Mouse (Mus musculus): ENCODE results near the gene Frat1.
A peak's percentile ranks its signal among the peaks of the same experiment; 100 is the strongest.
"Not testable (repeated sequence)": the region's sequence is repeated elsewhere in the genome, so short reads cannot be mapped to it uniquely, and the experiment has no call there.

The Frat1 gene

GRCm38 (mm10) chr19:41846366-41847090, 16.8 kb downstream of the Frat1 start:
- no peak for DNase-seq

- peak; percentile 45 for DNase-seq
These were observed 17.4 kb downstream of the Frat1 start for GRCm38 (mm10) chr19:41847091-41847581.

DNA sequence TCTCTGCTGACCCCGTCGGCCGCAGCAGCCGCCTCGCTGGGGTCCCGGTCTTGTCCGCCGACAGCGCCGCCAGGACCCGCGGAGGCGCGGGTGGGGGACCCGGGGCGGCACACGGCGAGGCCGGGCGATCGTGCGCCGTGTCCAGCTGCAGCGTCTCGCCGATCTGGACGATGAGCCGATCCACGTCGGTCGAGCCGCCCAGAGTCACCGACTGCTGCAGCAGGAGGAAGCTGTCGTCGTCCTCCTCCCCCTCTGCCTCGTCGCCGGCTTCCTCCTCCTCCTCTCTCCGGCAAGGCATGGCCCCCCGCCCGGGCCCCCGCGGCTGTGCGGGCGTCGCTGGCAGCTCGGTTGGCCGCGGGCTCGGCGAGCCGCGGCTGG, 17.8 kb downstream of the Frat1 start:
- peak; percentile 66 for DNase-seq

DNA sequence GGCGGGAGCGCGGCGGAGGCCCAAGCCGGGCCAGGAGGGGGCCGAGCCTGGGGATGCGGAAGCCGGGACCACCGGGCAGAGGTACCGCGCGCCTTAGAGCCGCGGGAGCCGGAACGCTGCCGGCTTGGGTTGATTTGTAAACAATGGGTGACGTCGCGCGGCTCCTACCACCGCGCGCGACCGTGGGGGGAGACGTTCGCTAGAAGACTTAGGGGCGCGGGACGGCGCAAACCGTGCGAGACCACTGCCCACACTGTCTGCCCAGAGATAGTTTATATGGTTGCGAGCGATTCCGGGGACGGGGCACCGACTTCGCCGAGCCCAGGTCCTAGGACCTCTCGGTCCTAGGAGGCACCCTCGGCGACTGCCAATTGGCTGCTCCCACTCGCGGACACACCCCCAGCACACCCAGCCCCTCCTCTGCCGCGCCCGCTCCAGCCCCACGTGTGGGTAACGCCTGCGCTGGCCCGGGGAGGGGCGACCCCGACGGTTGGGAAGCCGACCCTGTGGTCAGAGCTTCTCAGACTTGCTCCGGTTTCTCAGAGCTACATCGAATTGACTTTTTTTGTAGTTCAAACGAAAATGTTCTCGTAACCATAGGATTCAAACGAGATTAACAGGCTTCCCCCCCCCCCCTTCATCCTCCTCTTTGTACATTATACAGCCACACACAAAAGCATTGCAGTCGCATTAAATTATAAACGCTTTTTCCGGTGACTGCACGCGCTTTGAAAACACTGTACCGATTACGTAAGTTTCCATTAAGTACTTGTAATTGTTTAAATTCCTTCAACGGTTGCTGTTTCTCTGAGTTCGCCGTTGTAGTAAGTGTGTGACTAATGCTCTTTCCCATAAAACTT, 18.5 kb downstream of the Frat1 start, which contains the start of gene Frat2:
Frat2 (minus strand) TSS at position 141 of the 860 bp plus-strand sequence.
- DNase-seq: peak; percentile 89

DNA sequence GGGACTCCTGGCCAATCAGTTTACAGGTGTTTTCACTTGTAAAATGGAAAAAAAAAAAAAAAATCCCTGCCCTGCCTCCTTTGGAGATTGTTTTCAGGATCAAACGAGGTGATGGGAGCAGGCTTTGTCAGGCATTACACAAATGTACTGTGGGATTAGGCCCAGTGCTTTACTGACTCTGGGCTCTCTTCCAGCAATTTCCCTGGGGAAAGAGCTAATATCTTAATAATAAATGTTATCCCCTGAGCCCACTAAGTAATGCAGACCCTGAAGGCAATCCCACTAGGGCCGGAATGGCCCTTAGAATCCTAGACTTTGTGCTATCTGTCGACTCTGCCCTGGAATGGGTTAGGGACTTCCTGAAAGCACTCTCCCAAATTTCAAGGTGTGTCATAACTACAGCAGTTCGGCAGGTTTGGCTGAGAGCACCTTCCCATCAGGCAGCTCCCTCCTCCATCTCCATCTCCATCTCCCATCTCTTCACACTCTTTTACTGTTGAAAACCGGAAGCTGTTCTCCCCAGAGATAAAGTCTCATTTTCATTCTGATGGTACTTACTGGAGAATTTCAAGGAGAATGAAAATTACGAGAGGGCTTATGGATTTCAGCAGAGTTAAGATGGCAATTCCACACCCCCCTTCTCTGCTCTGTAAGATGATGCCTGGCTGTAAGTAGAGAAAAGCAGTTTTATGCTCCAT, 20.4 kb downstream of the Frat1 start:
- no peak for DNase-seq

DNA sequence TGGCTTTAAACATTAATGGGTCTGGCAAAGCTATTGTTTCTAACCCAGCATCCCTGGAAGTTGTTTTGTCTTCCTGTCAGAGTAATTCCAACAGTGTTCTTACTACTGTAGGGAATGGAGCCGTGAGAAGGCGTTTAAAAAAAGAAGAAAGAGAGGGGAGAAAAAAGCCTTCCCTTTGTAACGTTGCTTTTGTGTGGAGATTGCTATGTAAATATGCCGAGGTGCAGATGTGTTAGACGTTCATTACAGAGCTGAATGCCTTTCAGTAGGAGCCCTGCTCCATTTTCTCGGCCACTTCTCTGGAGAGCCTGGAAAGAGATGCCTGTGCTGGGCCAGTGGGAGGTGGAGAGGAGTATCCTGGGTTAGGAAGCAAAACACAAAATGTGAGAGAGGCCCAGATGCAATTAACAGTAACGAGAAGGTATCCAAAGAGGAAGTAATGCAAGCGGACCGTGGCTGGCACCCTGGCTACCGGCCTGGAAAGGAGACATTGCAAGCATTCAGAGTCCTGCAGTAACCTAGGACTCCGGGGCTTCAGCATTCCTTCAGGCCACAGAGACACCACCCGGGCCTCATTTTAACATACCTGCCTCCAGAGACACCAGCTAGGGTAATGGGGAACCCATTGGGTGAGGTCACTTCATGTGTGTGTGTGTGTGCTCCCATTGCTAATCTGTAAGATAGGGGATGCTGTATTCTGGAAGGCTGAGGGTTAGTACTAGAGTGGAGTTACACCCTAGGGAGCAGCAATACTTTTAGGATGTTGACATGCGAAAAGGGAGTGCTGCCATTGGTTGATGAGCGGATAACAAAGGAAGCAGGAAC, 21.2 kb downstream of the Frat1 start:
- no peak for DNase-seq

DNA sequence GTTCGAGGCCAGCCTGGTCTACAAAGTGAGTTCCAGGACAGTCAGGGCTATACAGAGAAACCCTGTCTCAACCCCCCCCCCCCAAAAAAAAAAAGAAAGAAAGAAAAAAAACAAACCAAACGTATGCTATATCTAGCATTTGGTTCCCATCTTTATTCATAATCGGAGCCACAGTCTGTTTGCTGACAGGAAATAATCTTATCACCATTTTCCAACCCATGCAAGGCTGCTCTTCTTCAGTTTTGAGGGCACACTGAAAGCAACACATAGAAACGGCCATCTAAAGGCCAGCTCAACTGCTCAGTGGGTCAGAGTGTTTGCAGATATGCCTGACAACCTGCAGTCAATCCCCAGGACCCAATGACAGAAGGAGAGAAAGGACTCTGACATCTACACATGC, 22.7 kb downstream of the Frat1 start:
- DNase-seq: no peak

GRCm38 (mm10) chr19:41857086-41857762, 27.5 kb downstream of the Frat1 start:
- DNase-seq: no peak

DNA sequence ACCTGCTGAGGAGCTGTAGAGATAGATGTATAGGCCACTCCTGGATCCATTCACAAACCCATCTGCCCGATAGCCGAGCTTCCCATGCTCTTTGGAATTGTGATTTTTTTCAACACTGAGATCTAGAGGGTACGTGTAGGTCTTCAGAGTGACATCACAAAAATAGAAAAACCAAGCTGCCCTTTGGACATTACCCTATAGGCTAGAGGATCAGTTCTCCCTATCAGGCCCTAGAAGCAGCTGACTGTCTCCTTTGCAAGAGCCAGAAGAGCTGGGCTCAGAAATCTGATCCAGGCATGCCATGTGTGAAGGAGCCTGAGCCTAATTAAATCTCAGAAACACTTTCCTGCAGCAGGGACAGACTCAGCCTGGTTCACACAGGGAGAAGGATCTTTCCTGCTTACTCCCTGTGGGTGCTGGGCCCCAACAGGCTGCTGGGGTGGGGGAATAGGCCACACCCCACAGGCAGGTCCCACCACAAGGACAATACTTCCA, 28.1 kb downstream of the Frat1 start:
- DNase-seq: no peak

- no peak for DNase-seq
These were observed 36.9 kb downstream of the Frat1 start for GRCm38 (mm10) chr19:41866707-41867106.

- peak; percentile 53 for DNase-seq
These were observed 39.5 kb downstream of the Frat1 start for GRCm38 (mm10) chr19:41869296-41869695.

DNA sequence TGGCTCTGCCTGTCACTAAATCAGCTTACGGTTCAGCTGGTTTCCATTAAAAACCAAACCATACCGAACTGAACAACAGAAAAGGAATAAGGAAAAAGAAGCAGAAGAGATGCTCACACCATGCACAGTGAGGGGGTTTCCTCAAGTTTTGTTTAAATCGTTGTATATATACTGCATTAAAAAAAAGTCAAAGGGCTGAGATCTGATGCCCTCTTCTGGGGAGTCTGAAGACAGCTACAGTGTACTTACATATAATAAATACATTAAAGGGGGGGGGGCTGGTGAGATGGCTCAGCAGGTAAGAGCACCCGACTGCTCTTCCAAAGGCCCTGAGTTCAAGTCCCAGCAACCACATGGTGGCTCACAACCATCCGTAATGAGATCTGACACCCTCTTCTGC, 40.2 kb downstream of the Frat1 start:
- not testable (repeated sequence) for DNase-seq

DNA sequence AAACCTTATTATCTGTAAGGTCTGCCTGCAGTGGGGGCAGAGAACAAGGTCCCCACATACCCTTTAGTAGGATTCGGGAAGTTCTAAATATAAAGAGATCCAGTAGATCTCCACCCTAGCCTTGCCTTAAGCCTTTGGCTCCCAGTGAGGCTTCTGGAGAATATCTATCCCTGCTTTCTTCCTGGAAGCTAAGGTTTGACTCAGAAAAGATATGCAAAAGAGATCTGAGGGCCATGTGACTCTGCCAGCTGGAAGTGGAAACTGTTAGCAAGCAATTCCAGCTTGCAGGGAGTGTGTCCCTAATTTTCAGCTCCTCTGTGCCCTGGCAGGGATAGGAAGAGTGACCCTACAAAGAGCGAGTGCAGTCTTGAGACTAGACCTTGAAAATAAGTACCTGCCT, 42.5 kb downstream of the Frat1 start:
- DNase-seq: peak; percentile 56

DNA sequence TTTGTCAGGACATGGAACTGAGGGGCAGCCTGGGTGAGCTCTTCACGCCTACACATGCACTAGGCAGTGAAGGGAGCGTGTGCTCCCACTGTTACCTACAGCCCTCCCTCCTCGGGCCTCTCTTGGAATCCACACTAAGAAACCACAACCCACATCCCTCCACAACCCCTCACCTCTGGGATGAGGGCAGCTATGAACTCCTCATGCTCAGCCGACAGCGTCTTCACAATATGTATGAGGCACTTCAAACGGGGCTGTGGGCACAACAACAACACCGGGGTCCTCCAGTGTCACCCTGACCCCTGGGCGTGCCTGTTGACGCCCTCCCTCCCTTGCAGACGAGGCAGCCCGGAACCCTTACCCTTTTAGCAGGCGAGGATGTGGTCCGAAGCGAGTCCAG, 44.6 kb downstream of the Frat1 start:
- DNase-seq: no peak

DNA sequence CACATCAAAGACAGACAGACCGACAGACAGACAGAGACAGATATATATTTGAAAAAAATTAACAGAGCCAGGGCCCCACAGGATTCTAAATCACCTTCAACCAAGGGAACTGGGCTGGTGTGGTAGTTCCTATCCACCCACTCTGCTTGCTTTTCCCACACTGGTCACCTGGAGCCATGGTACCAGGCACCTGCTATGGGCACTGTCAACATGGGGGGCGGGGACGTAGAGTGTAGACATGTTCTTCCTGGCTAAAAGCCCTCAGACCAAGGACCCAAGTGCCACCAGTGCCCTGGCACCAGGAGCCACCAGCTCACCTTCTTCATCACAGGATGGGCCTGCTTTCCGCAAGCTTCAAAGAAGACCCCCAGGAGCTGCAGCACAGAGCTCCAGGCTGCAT, 52.1 kb downstream of the Frat1 start:
- no peak for DNase-seq

Measured in right cerebral cortex, adult 18-20 months (tissue).